Mouse (Mus musculus) forebrain, embryonic 14.5 days (tissue): ENCODE results near the gene Gabbr2. TPM values are rescaled to one million over a fixed set of nuclear protein-coding genes. Genes with fewer than 3 reads are reported as not detected.

Experiments used
- ATAC-seq: fragments of 200-750 bp; cut with Nextera tagmentation; 2 replicates; pipeline ENCODE4 v1.8.0; 2017; ENCODE audit warnings: mild to moderate bottlenecking, moderate library complexity
- DNase-seq: peaks from one replicate; pipeline ENCODE4 v3.0.0-alpha.2; 2015; ENCODE audit warnings: low spot score
- H3K27ac ChIP-seq: fragments of 300-500 bp; sonication (generic); 2 replicates; pipeline ENCODE4 v1.5.1; 2014; ENCODE audit warnings: low read depth, mild to moderate bottlenecking, control low read depth, low read length, moderate library complexity
- H3K27me3 ChIP-seq: fragments of 300-500 bp; sonication (generic); replicated peaks from 2 replicates; pipeline ENCODE4 v1.6.1; 2014; ENCODE audit warnings: low read length, control low read depth, mixed read lengths; ENCODE audit not compliant: control insufficient read depth, insufficient read depth
- H3K36me3 ChIP-seq: fragments of 300-500 bp; sonication (generic); 2 replicates; pipeline ENCODE4 v1.6.1; 2014; ENCODE audit warnings: low read length, control low read depth; ENCODE audit not compliant: control insufficient read depth, insufficient read depth
- H3K4me1 ChIP-seq: fragments of 300-500 bp; sonication (generic); 2 replicates; pipeline ENCODE4 v1.6.1; 2014; ENCODE audit warnings: antibody characterized with exemption, low read length, control low read depth; ENCODE audit not compliant: control insufficient read depth, insufficient read depth
- H3K4me2 ChIP-seq: fragments of 300-500 bp; sonication (generic); 2 replicates; pipeline ENCODE4 v1.6.1; 2014; ENCODE audit warnings: mild to moderate bottlenecking, control low read depth, low read length
- H3K4me3 ChIP-seq: fragments of 300-500 bp; sonication (generic); 2 replicates; pipeline ENCODE4 v1.5.1; 2014; ENCODE audit warnings: low read depth, low read length, control low read depth
- H3K9ac ChIP-seq: fragments of 300-500 bp; sonication (generic); 2 replicates; pipeline ENCODE4 v1.6.1; 2014; ENCODE audit warnings: mild to moderate bottlenecking, low read length, control low read depth, moderate library complexity
- H3K9me3 ChIP-seq: fragments of 300-500 bp; sonication (generic); replicated peaks from 2 replicates; pipeline ENCODE4 v1.6.1; 2016; ENCODE audit warnings: low read length, control low read depth, mixed read lengths; ENCODE audit not compliant: control insufficient read depth
- WGBS: fragments of 180-500 bp; shearing (Covaris S2); extraction: QIAGEN DNeasy Blood & Tissue Kit; methylation state at CpG from one replicate; pipeline ENCODE4 v1.1.7; 2014; 5-methylcytosine and 5-hydroxymethylcytosine counted together
- polyA plus RNA-seq: library from polyadenylated mRNA; unstranded; fragments of >200 nt; fragmentation: Nextera tagmentation; extraction: Ambion mirVana; gene quantifications from 2 replicates; pipeline ENCODE4 v1.2.1, GENCODE M21; 2014

Gabbr2 gene
- polyA plus RNA-seq, 1 experiment from 2014 or later: 1.7 TPM

DNA sequence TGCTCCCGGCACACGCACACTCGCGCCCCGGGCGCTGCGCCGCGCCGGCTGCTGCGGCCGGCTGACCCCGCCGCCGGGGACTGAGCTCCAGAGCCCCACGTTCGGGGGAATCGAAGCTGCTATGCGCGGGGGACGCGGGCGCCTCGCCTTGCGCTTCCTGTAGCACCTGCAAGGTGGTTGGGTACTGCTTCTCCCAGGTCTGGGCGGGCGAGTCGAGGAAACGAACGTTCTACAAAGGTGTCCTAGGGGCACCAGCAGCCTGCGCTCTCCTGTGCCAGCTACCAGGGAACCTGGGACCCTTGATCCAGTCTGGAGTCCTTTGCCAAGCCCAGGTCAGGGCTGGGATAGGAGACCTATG is 265 bp upstream of the Gabbr2 start:
- Histone ChIP-seq H3K4me2 (peak overlapping the region; percentile 76), H3K9me3 (no peaks in the 10 kb centered on the region), H3K4me3 (peak overlapping the region; percentile 56), H3K27ac (peak overlapping the region; percentile 81), H3K27me3 (peaks cover 42% of the 10 kb centered on the region), H3K36me3 (no peaks in the 10 kb centered on the region), H3K9ac (peak overlapping the region; percentile 72), H3K4me1 (no peaks in the 10 kb centered on the region; the same call in 1 of the 2 replicates)
- 2% methylated on average over 31 of the region's 31 CpGs for WGBS
- no peak; the same call in 1 of the 2 replicates for ATAC-seq
- DNase-seq: peak; percentile 43

DNA sequence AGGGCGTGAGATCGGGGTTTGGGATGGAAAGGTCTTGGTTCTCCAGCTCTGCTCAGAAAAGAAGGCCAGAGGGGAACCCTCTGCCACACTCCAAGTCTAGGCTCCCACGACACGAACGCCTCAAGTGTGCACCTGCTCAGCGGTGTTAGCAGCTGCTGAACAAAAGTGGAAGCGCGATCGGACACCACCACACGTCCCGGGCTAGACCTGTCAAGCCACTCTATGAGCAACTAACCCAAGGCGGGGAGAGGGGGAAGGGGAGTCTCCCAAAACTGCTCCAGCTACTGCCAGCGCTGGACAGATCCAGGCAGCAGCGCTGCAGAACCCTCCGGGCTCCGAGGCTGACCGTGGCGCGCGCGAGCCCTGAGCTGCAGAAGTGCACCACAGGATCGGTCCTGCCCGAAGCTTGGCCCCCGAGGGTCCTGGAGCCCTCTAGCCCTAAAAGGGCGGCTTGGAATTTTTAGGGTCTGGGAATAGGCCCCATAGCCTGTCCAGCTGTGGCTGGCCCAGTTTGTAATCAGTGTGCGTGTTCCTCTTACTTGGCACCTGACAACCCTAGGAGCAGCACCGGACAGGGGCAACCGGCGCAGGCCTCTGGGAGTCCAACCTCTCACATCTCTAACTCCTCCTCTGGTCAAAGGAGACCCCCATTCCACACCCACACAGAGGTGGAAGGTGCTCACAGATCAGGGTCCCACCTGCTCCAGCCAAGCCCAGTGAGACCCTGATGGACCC is 1.2 kb downstream of the Gabbr2 start:
- 2% methylated on average over 29 of the region's 29 CpGs for WGBS
- H3K27ac ChIP-seq: no peak overlapping the region

DNA sequence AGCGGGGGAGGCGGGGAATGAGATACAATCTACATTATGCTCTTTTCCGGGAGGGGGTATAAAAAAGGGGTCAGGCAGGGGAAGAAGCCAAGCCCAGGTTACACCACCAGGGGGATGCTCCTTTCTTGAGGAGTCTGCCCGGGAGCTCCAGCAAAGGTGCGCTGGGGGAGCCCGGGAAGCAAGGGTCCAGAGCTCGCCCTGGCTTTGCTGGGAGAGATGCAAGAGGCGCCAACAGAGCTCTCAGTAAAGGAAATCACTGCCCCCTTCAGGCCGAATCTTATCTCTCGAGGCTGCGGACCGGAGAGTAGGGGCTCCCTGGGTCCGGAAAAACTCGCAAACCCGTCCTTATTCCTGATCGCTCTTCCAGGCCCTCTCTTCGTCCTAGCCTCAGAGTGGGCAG is 1.8 kb downstream of the Gabbr2 start:
- DNase-seq (peak; percentile 89), ATAC-seq (peak; percentile 42)
- Histone ChIP-seq H3K9me3 (no peaks in the 10 kb centered on the region), H3K27ac (no peak overlapping the region), H3K4me1 (no peaks in the 10 kb centered on the region; the same call in 1 of the 2 replicates), H3K9ac (peak overlapping the region; percentile 72), H3K27me3 (peaks cover 49% of the 10 kb centered on the region), H3K36me3 (no peaks in the 10 kb centered on the region), H3K4me2 (peak overlapping the region; percentile 76), H3K4me3 (peak overlapping the region; percentile 56)
- WGBS: 3% methylated on average over 17 of the region's 17 CpGs

More for the DNA sequence above, 1.2 kb downstream of the Gabbr2 start:
- H3K4me3 ChIP-seq: peak overlapping the region; percentile 56
- H3K4me2 ChIP-seq: peak overlapping the region; percentile 76
- peak overlapping the region; percentile 72 for H3K9ac ChIP-seq
- ATAC-seq: no peak
- DNase-seq: no peak
- peaks cover 49% of the 10 kb centered on the region for H3K27me3 ChIP-seq
- no peaks in the 10 kb centered on the region for H3K36me3 ChIP-seq
- no peaks in the 10 kb centered on the region; the same call in 1 of the 2 replicates for H3K4me1 ChIP-seq
- H3K9me3 ChIP-seq: no peaks in the 10 kb centered on the region

DNA sequence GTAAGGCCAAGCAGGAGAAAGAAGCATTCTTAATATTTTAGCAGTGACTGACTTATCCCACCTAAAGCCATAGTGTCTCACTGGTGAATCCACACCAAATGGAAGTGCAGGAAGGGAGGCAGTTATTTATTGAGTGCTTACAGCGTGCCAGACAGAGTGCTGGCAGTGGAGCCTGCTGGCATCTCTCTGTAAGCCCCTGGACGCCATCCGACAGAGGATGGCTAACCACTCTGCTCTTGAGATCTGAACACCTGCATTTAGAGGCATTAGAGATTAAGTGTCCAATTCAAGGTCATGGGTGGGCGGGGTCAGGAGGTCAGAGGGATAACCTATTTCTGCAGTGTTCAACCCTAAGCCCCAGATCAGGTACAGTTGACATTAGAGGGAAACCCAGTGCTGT is 2.8 kb downstream of the Gabbr2 start:
- Histone ChIP-seq H3K9me3 (no peaks in the 10 kb centered on the region), H3K4me2 (no peak overlapping the region), H3K27ac (no peak overlapping the region), H3K36me3 (no peaks in the 10 kb centered on the region), H3K9ac (no peak overlapping the region), H3K4me1 (no peaks in the 10 kb centered on the region; the same call in 1 of the 2 replicates), H3K27me3 (peaks cover 46% of the 10 kb centered on the region), H3K4me3 (no peak overlapping the region)
- WGBS: 71% methylated on average over 4 of the region's 4 CpGs
- no peak for ATAC-seq
- peak; percentile 32 for DNase-seq

DNA sequence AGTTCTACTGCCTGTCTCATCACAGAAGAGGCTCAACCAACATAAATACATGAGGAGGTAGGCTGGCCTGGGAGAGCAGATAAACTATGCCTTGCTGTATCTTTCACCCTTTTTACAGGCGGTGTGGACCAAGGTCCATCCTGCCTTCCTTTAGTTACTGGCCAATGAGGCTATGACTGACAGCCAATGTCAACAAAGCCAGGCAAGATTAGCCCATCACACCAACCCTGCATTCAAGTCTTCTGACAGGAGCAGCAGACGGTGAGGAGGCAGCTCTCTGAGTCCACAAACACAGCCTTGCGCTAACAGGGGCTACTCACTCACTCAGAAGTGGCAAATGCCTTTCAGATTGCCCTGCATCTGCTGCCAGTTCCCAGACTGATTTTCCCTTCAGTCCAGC is 3.4 kb downstream of the Gabbr2 start:
- no peak overlapping the region for H3K9ac ChIP-seq
- 55% methylated on average over 3 of the region's 3 CpGs for WGBS
- no peaks in the 10 kb centered on the region for H3K9me3 ChIP-seq
- H3K4me2 ChIP-seq: no peak overlapping the region
- no peak overlapping the region for H3K27ac ChIP-seq
- peaks cover 41% of the 10 kb centered on the region for H3K27me3 ChIP-seq
- H3K4me1 ChIP-seq: no peaks in the 10 kb centered on the region; the same call in 1 of the 2 replicates
- ATAC-seq (no peak), DNase-seq (peak; percentile 29)
- no peak overlapping the region for H3K4me3 ChIP-seq
- H3K36me3 ChIP-seq: no peaks in the 10 kb centered on the region

DNA sequence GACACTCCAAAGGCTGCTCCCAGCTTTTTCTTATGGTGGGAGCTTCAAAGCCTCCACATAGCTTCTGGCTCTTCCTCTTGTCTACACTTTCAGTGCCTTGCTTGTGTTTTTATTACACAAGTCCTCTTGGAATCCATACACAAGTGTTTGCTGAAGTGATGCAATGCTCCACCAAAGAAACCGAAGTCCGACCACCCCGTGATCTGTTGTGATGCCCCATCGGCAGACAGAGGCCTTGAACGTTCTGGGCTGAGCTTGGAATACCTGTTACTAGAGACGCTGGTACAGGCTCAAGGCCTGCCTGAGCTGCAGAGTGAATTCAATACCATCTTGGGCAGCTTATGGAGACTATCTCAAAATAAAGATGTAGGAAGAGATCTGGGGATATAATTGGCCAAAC is 3.9 kb downstream of the Gabbr2 start:
- no peak overlapping the region for H3K9ac ChIP-seq
- no peak for ATAC-seq
- H3K4me2 ChIP-seq: no peak overlapping the region
- no peak overlapping the region for H3K27ac ChIP-seq
- H3K36me3 ChIP-seq: no peaks in the 10 kb centered on the region
- no peaks in the 10 kb centered on the region for H3K9me3 ChIP-seq
- WGBS: 91% methylated on average over 6 of the region's 6 CpGs
- DNase-seq: no peak
- H3K27me3 ChIP-seq: peaks cover 36% of the 10 kb centered on the region
- H3K4me1 ChIP-seq: no peaks in the 10 kb centered on the region; the same call in 1 of the 2 replicates
- H3K4me3 ChIP-seq: no peak overlapping the region

DNA sequence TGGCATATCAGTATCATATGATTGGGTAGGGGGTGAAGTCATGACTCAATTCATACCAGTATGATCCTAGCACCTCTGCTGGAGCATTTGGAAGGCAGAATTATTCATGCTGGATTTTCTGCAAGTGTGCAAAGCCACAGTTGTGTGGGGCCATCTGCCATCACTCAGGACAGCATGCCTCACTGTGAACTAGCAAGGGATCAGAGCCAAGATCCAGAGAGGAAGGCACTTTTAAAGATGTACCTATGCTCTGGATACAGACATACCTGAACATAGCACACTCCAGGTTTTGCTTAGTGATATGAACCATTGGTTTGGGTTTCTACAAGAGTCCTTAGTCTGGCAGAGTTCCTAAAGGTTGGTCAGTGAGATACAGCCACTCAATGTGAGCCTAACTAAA is 5.6 kb downstream of the Gabbr2 start:
- H3K4me2 ChIP-seq: no peak overlapping the region
- no peak overlapping the region for H3K9ac ChIP-seq
- no peak overlapping the region for H3K4me3 ChIP-seq
- H3K4me1 ChIP-seq: no peaks in the 10 kb centered on the region; the same call in 1 of the 2 replicates
- H3K9me3 ChIP-seq: no peaks in the 10 kb centered on the region
- H3K36me3 ChIP-seq: no peaks in the 10 kb centered on the region
- peaks cover 21% of the 10 kb centered on the region for H3K27me3 ChIP-seq
- ATAC-seq: no peak
- no peak overlapping the region for H3K27ac ChIP-seq
- no peak for DNase-seq

DNA sequence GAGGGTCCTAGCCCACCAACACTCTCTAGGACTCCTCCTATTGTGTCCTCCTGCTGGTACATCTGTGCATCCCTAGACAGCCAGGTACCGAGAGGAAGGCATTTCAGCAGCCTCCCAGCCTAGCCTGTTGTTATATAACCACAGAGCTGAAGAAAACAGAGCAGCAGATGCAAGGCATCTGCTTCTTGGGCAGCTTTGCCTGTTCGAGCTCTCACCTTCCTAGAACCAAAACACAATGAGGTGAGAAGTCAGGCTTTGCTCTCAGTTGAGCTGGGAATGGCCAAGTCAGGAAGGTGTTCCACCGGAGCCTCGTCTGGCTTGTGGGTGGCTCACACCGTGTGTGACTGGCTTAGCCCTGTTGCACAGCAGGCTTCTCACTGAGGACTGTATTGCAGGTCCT is 8.8 kb downstream of the Gabbr2 start:
- no peak overlapping the region for H3K4me3 ChIP-seq
- no peaks in the 10 kb centered on the region for H3K9me3 ChIP-seq
- H3K4me1 ChIP-seq: no peaks in the 10 kb centered on the region
- no peaks in the 10 kb centered on the region for H3K36me3 ChIP-seq
- H3K27ac ChIP-seq: no peak overlapping the region
- ATAC-seq (no peak), DNase-seq (no peak)
- H3K27me3 ChIP-seq: 0 out of 2 replicates have a peak, but pooled peaks cover 7% of the 10 kb centered on the region
- 80% methylated on average over 5 of the region's 5 CpGs for WGBS
- H3K4me2 ChIP-seq: no peak overlapping the region
- no peak overlapping the region for H3K9ac ChIP-seq

DNA sequence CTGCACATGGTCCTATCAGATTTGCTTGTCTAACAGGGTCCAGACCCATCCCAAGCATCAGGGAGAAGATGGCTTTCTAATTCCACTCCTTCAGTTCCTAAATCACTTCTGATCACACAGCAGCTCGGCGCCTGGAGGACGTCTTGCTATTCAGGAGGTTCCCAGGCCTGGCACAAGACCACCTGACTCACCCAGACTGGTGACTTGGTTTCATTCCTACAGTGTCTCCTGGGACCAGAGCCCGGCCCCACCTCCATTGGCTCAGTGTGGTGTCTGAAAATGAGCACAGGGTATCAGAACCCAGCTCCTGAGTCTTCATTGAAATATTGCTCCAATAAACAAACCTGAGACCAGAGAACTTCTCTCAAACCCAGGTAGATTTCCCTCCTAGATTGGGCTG is 9.6 kb downstream of the Gabbr2 start:
- WGBS: 92% methylated on average over 4 of the region's 4 CpGs
- no peaks in the 10 kb centered on the region for H3K36me3 ChIP-seq
- H3K9me3 ChIP-seq: no peaks in the 10 kb centered on the region
- 0 out of 2 replicates have a peak, but pooled peaks cover 7% of the 10 kb centered on the region for H3K27me3 ChIP-seq
- H3K9ac ChIP-seq: no peak overlapping the region
- no peak overlapping the region for H3K4me3 ChIP-seq
- DNase-seq: no peak
- H3K4me2 ChIP-seq: no peak overlapping the region
- no peak overlapping the region for H3K27ac ChIP-seq
- H3K4me1 ChIP-seq: no peaks in the 10 kb centered on the region
- no peak for ATAC-seq
